Mouse (Mus musculus) kidney, postnatal 10 days (tissue): ENCODE data around the gene Pclaf.

Experiments
- DNase-seq: peaks from one replicate; pipeline ENCODE4 v3.0.0; 2021; ENCODE audit warnings: mixed read lengths

Gene Pclaf

DNA sequence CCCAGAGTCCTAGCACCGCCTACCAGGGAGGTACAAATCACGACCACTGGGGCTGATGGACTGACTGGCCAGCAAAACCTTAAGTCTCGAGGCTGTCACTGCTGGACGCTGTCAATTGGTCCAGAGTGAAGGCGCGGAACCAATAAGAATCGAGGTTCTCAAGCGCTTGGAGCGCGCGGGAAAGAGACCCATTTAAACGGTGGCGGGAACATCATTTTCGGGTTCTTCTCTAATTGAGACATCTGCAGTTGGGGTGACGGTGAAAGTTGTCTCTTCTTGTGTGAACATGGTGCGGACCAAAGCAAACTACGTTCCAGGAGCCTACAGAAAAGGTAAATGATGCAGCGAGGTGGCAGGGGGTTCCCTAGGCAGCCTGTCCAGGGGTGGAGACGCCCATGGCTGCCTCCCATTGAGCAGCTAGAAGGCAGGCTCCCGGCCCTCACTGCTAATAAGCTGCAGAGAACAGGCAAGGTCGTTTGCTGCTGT, at the start of gene Pclaf:
Gene Pclaf (plus strand): TSS at position 95 of the 486 bp plus-strand sequence.
- DNase-seq = peak; percentile 83

DNA sequence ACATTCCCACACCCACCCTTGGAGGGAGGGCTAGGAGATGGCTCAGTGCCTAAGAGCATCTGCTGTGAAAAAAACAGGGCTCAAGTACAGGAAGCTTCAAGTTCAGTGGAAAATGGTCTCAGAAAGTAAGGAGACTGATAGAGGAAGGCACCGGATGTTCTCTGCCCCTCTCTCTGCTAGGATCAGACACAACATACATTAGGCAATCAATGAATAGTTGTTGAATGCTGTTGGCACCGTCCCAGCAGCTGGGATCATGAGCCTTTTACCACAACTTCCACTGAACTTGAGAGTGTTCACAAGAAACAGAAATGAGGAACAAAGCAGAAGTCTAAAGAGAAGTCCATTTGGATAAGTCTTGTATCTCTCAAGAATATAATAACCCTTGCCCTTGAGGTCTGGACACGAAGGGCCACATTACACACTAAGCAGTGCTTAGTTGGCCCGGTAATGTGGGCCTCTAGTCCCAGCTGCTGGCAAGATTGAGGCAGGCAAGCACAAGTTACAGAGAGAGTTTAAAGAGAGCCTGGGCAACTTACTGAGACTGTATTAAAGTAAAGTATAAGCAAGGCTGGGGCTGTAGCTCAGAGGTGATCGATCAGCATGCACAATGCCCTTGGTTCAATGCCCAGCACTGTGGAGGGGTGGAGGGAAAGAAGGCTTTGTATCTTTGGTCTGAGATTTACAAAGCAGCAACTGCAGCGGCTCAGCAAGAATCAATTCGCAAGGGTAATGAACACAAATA, 45.4 kb upstream of the Pclaf start:
- DNase-seq = peak; percentile 57

DNA sequence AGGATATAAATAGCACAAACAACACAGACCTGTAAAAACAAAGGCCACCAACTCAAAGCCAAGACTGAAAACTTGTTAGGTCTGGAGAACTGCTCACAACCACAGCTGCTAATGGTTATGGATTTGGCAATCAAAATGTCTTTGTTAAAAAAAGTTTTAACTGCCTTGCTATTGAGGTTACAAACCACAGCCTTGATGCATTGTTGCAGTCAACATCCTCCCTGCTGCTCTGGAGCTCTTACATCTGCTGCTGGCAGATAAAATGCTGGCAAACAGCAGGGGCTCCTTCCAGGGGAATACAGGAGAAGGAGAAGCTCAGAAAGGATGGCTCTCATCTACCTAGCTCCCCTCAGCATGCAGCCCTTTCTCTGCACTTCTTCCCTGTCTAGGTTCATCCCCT, 41.9 kb upstream of the Pclaf start:
- DNase-seq = peak; percentile 53

DNA sequence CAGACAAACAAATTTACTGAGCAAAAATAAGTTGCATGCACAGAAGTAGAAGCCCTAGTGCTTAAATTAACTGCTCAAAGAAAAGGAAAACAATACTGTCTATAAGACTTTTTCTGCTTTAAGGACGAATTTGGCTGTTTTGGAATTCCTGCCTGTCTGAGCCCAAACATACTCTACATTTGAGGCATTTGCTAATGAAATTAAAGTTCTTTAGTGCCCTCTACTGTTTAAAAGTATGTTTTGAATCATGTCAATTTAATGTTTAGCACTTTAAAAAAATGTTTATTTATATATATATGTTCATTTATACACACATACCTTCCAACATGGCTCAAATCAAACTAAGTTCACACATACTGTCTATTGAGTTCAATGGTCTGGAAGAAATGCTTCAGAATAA, 39.8 kb upstream of the Pclaf start:
- no peak for DNase-seq

DNA sequence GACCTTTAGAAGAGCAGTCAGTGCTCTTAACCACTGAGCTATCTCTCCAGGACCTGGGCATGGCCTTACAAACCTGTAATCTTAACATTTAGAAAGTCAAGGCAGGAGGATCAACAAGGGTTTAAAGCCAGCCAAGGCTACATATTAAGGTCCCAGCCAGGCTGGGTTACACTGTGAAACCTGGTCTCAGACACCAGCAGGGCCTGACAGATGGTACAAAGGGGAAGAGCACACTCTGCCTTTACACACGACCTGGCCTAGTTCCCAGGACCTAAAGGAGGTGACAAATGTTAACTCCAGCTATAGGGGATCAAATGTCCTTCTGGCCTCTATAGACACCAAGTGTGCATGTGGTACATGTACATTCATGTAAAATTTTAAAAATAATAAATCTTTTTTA, 30.4 kb upstream of the Pclaf start:
- DNase-seq = no peak

DNA sequence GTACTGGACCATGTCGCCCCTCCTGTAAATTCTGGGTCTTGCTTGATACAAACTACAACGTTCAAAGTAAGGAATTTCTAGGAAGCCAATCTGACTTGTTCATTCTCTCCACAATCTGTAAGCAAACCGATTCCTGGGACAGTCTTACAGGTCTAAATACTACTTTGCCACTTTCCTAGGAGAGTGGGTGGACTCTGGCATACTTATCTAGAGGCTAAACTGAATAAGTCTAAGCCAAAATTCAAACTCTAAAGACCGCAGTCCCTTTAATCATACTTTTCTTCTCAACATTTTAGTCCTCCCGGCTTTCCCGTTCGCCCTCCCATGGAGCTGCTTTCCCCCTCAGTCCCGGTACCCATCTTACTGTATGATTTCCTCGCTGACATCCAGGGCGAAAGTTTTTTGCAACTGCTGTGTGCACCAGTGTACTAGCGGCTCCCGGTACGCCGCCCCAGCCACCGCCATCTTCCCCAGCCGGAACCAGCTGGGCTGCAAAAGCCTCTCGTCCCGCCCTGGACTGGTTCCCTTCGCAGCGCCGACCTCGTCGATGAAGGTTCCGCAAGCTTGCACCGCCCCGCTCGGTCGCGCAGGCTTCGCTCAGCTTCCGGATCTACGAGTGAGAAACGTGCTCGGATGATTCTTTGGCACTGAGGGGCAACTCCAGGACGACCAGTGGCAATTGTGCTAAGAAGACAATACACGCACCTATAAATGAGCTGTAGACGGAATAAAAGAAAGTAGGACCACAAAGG, 5.3 kb upstream of the Pclaf start:
- peak; percentile 94 for DNase-seq

DNA sequence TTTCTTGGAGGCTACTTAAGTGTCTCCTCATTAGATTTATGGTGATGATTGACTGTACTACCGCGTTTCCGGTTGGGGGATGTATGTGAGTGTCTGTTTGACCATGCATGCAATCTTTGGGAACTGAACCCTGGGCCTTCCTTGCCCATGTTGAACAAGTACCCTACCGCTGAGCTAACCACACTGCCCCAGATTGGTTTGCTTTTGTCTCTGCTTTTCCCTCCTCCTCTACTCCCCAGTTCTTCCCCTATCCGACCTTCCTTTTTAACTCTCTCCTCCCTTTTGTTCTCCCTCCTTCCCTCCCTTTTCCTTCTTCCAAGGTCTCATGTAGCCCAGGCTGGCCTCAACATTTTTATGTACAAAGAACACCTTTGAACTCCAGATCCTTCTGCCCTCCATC, 1.1 kb downstream of the Pclaf start:
- DNase-seq = no peak

DNA sequence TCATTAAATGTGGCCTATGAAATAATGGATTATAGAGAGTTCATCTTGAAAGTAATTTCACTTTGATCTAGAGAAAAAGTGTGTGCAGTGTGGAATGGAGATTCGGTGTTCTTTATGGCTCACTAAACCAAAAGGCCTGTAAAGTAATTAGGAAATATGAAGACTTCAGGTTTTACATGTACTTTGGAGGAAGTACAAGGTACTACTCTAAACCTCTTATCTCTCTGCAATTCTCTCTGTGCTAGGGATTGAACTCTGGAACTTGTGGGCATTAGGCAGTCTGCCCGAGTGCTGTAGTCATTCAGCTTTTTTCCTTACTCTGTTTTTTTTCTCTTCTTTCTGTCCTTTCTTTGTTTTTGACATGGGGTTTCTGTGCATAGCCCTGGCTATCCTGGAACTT, 6.9 kb downstream of the Pclaf start:
- DNase-seq = no peak

DNA sequence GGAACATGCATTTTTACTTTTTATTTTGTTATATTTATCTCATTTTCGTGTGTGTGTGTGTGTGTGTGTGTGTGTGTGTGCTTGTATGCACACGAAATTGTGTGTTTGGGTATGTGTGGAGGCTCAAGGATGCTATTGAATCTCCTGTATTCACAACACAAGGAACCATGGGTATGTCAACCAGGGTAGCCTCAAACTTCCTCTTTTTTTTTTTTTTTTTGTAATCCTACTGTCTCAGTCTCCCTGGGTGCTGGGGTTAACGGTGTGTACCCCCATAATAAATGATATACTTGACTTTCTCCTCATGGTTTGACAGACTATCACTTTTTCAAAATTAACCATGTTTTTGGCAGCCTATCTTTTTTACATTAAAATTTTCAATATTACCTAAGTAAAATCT, 12.8 kb downstream of the Pclaf start:
- DNase-seq = no peak

DNA sequence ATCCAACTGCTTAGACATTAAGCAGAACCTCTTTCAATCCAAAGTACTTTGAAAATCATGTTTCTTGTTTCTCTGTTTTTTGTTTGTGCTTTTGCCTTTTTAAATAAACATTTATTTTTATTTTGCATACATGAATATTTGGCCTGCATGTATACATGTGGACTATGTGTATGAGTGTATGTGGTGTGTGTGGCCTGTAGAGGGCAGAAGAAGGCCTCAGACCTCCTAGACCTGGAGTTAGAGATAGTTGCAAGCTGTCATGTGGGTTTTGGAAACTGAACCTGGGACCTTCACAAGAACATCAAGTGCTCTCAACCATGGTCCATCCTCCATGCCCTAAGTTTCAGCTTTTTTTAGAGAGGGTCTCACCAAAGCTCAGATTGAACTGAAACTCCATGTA, 13.4 kb downstream of the Pclaf start:
- DNase-seq = no peak

DNA sequence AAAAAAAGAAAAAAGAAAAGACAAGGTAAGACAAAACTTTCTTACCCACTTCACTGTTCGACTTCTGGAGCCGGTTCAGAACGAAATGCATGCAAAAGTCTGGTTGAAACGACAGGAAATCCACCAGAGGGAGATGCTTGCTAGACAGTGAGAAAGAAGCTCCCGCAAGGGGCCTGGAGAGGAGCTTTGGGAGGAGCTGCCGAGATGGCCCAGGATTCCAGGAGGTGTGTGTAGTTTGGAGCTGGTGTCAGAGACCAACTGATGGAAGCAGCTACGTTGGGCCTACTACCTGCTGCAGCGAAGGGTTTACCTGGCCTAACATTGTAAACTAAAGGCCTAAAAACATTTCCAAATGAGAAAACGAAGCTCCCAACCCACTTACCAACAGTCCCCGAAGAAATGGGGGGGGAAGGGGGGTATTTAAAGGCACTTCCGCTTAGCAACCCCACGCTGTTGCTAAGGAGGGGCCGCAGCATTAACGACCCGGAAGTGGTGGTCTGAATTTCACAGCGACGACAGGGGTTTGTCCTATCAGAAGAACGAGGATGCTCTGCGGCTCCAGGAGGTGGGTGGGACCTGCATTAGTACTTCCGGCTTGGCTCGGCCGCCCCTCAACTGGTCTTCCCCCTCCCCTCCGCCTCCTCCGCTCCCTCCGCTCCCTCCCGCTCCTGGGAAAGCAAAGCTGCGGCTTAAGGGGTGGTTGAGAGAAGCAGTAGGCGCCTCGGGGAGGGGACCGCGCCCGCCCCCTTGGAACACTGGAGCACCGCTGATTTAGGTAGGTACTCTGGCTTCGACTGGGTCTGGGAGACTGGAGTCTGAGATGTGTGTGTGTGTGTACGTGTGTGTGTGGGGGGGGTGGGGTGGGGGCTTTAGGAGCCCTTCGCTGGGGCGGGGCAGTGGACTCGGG, 18.6 kb downstream of the Pclaf start, which contains the start of the genes Trip4 and Csnk1g1:
Gene Trip4 (minus strand): TSS at position 401 of the 907 bp plus-strand sequence.
Gene Csnk1g1 (plus strand): TSS at position 531 of the 907 bp plus-strand sequence.
- DNase-seq = peak; percentile 96

DNA sequence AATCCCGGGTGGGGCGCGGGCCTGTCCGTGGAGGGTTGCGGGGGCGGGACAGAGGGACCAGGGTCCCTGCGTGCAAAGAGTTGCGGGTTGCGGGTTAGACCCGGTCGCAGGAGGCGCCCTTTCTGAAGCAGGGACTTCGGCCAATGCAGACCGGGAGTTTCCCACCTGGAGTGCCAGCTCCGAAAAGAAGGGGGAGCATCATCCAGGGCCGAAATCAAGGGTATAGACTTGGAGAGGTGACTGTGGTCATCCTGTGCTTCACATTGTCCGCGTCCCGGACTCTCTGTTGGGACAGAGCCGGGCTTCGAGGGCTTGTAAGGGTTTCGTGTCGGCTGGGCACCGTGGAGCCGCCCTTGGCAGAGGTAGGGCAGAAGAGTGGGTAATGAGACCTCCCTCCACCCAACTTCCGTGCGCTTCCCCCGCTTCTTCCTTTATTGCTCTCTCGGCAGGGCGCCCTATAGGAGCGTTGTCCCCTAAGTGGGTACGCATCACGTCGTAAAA, 19.3 kb downstream of the Pclaf start:
- peak; percentile 77 for DNase-seq

DNA sequence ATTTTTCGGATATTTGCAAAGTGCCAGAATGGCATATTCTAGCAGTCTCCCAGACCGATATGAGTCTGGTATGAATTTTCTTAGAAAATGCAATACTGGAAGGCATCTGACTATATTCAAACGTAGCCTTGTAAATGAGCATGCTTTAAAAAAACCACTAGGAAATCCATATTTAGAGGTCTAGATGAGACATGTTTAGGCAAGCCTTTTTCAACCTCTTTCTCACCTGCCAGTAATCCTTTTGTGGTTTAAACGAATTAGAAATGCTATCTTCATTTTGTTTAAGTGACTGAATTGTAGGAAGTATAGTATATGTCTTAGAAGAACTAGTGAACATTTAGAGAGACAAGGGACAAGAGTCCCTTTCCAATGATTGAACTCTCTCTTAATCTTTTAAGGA, 19.8 kb downstream of the Pclaf start:
- no peak for DNase-seq

DNA sequence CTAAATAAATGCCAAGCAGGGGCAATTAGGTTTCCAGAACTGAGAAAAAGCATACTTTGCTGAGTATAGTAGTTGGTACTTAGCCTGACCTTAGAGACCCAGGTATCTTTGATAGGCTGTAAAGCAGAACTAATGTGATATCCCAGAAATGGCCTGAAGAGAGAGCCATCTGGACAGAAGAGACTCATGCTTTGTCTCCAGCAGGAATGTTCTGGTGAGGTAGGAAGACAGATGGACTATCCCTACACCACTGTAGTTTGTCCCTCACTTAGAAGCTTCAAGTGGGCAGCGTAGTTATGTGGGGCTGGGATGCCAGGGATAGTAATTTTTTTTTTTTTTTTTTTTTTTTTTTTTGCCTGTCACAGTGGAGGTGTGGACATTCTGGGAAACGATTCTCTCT, 23.9 kb downstream of the Pclaf start:
- no peak for DNase-seq

DNA sequence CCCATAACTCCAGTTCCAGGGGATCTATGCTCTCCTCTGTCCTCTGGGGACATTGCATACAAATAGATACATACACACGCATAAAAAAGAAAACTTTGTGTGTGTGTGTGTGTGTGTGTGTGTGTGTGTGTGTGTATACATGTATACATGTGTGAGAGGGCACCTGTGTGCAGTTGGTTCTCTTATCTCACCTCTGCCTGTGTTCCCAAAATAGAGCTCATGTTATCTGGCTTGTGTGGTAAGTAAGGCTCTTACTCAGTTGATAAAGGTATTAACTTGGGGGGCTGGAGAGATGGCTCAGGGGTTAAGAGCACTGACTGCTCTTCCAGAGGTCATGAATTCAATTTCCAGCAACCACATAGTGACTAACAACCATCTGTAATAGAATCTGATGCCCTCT, 27.0 kb downstream of the Pclaf start:
- DNase-seq = no peak

DNA sequence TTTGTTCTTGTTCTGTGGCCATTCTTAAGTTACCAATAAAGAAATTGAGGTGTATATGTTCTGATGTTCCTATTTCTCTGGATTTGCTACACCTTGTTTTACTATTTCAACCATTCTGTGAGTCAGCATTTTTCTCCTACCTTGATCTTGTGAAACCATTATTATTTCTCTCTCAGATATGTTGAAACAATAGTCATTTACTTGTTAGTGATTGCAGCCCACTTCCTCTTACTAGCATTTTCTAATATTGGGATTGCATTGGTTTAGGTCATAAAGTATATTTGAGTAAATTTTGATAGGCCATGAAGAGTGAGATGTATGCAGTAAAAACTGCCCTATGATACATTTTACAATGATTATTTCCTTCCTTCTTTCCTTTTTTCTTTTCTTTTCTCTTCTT, 38.4 kb downstream of the Pclaf start:
- DNase-seq = no peak

DNA sequence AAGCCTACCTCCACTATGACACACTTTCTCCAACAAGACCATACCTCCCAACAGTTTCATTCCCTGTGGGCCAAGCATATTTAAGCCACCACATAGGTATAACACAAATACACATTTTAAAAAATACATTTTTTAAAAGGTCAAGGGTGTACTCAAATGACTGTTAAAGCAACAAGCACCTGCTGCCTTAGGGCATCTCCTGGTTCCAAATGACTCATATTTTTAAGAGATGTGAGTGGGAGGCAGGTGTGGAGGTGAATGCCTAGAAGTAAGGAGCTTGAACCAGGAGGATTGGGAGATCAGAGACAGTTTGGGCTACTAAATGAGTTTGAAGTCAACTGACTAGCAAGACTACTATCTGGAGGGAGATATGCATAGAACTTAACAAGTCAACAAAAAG, 39.8 kb downstream of the Pclaf start:
- DNase-seq = no peak

DNA sequence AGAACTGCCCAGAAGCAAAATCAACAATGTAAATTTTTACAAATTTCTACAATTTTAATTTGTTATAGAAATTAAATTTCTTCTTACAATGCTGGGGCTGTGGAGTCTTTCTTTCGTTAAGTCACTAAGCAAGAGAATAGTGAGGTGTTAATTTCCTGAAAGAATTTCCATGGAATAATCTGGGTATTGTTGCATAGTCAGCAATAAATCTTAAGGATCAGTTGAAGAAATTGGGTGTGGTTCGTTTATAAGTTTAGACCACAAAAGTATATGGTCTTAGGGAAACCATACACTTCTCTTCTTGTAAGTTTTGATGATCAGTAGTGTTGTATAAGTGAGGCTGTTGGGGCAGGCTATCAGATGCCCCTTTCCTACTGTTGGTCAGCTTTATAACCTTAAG, 47.5 kb downstream of the Pclaf start:
- DNase-seq = no peak

DNA sequence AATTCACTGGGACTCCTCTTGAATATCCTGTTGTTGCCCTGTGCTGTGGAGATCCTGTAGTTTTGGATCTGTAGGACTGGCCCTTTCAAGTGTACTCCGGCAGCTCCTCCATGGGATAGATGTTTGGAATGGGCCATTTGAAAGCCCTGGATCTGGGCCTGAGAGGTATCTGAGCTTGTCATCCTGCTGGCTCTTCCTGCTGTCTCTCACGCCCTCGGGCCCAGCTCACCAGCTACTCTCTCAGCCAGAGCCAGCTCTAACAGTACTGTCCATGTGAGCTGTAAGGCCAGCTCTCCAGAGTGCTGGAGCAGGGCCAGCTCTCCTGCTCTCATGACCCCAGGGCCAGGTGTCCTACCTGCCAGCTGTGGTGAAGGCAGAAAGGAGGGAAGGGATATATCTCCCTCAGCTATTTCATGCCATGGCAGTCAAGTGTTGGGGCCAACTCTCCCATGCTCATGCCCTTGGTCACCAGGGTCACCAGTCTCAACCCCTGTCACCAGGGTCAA, 61.1 kb downstream of the Pclaf start:
- peak; percentile 59 for DNase-seq
